Mouse (Mus musculus): ENCODE data around the gene Snapc3. TPM values are rescaled to one million over a fixed set of nuclear protein-coding genes. Genes with fewer than 3 reads are reported as not detected.
"Not testable (repeated sequence)": the region's sequence is repeated elsewhere in the genome, so short reads cannot be mapped to it uniquely, and the experiment has no call there.

Gene Snapc3
- polyA plus RNA-seq, 1 experiment = 0.38 TPM

- Histone ChIP-seq H3K27me3 (ENCODE audit: control insufficient read depth) (no peaks in the 10 kb centered on the region), H3K36me3 (ENCODE audit: control insufficient read depth) (peaks cover 97% of the 10 kb centered on the region), H3K4me1 (ENCODE audit: control insufficient read depth) (no peaks in the 10 kb centered on the region), H3K4me3 (replicated peaks) (no peak overlapping the region), H3K9me3 (ENCODE audit: control insufficient read depth, low read length) (no peaks in the 10 kb centered on the region)
- TF ChIP-seq GATA1 (IDR thresholded peaks at IDR 0.05; ENCODE audit: low read length) (no peak), TAL1 (IDR thresholded peaks at IDR 0.05; ENCODE audit: low read length) (no peak)
Measured at GRCm38 (mm10) chr4:83467615-83468014, 50.1 kb downstream of the Snapc3 start.

- Histone ChIP-seq H3K4me1 (ENCODE audit: control insufficient read depth) (no peaks in the 10 kb centered on the region), H3K27me3 (ENCODE audit: control insufficient read depth) (no peaks in the 10 kb centered on the region), H3K9me3 (ENCODE audit: control insufficient read depth, low read length) (no peaks in the 10 kb centered on the region), H3K36me3 (ENCODE audit: control insufficient read depth) (peaks cover 97% of the 10 kb centered on the region), H3K4me3 (replicated peaks) (no peak overlapping the region)
- TF ChIP-seq TAL1 (IDR thresholded peaks at IDR 0.05; ENCODE audit: low read length) = no peak
- no peak for TF ChIP-seq GATA1 (IDR thresholded peaks at IDR 0.05; ENCODE audit: low read length)
Measured at GRCm38 (mm10) chr4:83468208-83468607, 50.7 kb downstream of the Snapc3 start.

GRCm38 (mm10) chr4:83485250-83485649, 67.7 kb downstream of the Snapc3 start:
- H3K9me3 ChIP-seq (ENCODE audit: control insufficient read depth, low read length) = no peaks in the 10 kb centered on the region
- peaks cover 25% of the 10 kb centered on the region for H3K4me1 ChIP-seq (ENCODE audit: control insufficient read depth)
- H3K36me3 ChIP-seq (ENCODE audit: control insufficient read depth) = peaks cover 44% of the 10 kb centered on the region
- TF ChIP-seq GATA1 (IDR thresholded peaks at IDR 0.05; ENCODE audit: low read length) = no peak
- no peak for TF ChIP-seq TAL1 (IDR thresholded peaks at IDR 0.05; ENCODE audit: low read length)
- H3K27me3 ChIP-seq (ENCODE audit: control insufficient read depth) = no peaks in the 10 kb centered on the region
- peak overlapping the region; percentile 91 for H3K4me3 ChIP-seq (replicated peaks)

GRCm38 (mm10) chr4:83485735-83486116, 68.2 kb downstream of the Snapc3 start:
- H3K27me3 ChIP-seq (ENCODE audit: control insufficient read depth) = no peaks in the 10 kb centered on the region
- no peaks in the 10 kb centered on the region for H3K9me3 ChIP-seq (ENCODE audit: control insufficient read depth, low read length)
- peaks cover 25% of the 10 kb centered on the region for H3K4me1 ChIP-seq (ENCODE audit: control insufficient read depth)
- peaks cover 39% of the 10 kb centered on the region for H3K36me3 ChIP-seq (ENCODE audit: control insufficient read depth)
- TF ChIP-seq TAL1 (IDR thresholded peaks at IDR 0.05; ENCODE audit: low read length) = no peak
- TF ChIP-seq GATA1 (IDR thresholded peaks at IDR 0.05; ENCODE audit: low read length) = no peak
- peak overlapping the region; percentile 91 for H3K4me3 ChIP-seq (replicated peaks)

DNA sequence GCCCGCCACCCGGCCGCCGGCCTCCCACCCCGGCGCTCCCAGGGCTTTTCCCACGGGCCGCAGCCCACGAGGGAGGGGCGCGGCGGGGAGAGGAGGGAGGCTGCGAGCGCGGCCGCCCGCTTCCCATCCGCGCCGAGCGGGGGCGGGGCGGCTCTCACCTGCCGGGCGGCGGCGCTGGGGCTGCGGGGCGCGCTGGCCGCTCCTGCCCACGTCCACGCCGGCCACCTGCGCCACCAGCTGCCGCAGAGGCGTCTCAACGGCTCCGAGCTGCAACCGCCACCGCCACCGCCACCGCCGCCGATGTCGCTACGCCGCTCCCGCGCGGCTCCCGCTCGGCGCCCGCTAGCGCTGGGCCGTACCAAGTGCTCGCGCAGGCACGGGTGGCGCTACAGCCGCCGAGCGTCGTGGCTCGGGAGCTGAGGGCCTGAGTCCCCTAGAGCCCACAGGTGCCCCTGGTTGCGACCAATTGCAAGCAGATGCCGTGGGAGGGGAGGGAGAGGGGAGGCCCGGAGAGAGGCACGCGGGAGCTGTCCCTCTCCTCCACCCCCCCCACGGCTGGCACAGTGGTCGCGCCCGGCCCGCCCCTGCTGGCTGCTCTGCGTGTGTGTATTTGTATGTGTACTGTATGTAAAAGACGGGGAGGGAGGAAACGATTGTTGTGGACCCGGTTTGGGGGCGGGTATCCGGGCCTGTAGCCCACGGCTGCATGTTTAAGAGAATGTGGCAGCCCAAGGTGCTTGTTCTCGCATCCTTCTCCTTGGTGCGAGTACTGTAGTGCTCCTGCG, 68.8 kb downstream of the Snapc3 start, which contains the start of gene Psip1:
TSS of gene Psip1 (minus strand) at position 343 of the 785 bp plus-strand sequence.
- no peak for TF ChIP-seq TAL1 (IDR thresholded peaks at IDR 0.05; ENCODE audit: low read length)
- TF ChIP-seq GATA1 (IDR thresholded peaks at IDR 0.05; ENCODE audit: low read length) = no peak
- Histone ChIP-seq H3K4me1 (ENCODE audit: control insufficient read depth) (peaks cover 25% of the 10 kb centered on the region), H3K9me3 (ENCODE audit: control insufficient read depth, low read length) (no peaks in the 10 kb centered on the region), H3K27me3 (ENCODE audit: control insufficient read depth) (no peaks in the 10 kb centered on the region), H3K4me3 (replicated peaks) (peak within 1 kb of the TSS; percentile 91), H3K36me3 (ENCODE audit: control insufficient read depth) (peaks cover 33% of the 10 kb centered on the region)

- no peak overlapping the region for H3K4me3 ChIP-seq (replicated peaks)
- H3K36me3 ChIP-seq (ENCODE audit: control insufficient read depth) = peaks cover 6% of the 10 kb centered on the region
- H3K4me1 ChIP-seq (ENCODE audit: control insufficient read depth) = peaks cover 21% of the 10 kb centered on the region
- TF ChIP-seq TAL1 (IDR thresholded peaks at IDR 0.05; ENCODE audit: low read length) (no peak), GATA1 (IDR thresholded peaks at IDR 0.05; ENCODE audit: low read length) (no peak)
- H3K9me3 ChIP-seq (ENCODE audit: control insufficient read depth, low read length) = no peaks in the 10 kb centered on the region
- no peaks in the 10 kb centered on the region for H3K27me3 ChIP-seq (ENCODE audit: control insufficient read depth)
Measured at GRCm38 (mm10) chr4:83489121-83489520, 71.6 kb downstream of the Snapc3 start.

- Histone ChIP-seq H3K36me3 (ENCODE audit: control insufficient read depth) (no peaks in the 10 kb centered on the region), H3K27me3 (ENCODE audit: control insufficient read depth) (no peaks in the 10 kb centered on the region), H3K4me3 (replicated peaks) (no peak overlapping the region), H3K4me1 (ENCODE audit: control insufficient read depth) (no peaks in the 10 kb centered on the region), H3K9me3 (ENCODE audit: control insufficient read depth, low read length) (no peaks in the 10 kb centered on the region)
- TF ChIP-seq GATA1 (IDR thresholded peaks at IDR 0.05; ENCODE audit: low read length) (no peak), TAL1 (IDR thresholded peaks at IDR 0.05; ENCODE audit: low read length) (no peak)
Measured at GRCm38 (mm10) chr4:83493112-83493511, 75.6 kb downstream of the Snapc3 start.

DNA sequence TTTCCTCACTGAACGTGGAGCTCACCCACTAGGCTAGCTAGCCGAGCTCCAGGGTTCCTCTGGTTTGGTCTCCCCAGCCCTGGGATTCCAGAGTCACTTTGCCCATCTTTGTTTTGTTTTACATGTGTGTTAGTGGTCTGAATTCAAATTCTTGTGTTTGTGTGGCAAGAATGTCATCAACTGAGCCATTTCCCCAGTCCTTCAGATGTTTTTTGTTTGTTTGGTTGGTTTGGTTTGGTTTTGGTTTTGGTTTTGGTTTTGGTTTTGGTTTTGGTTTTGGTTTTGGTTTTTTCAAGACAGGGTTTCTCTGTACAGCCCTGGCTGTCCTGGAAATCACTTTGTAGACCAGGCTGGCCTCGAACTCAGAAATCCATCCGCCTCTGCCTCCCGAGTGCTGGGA, 79.5 kb downstream of the Snapc3 start:
- H3K4me1 ChIP-seq (ENCODE audit: control insufficient read depth) = not testable (repeated sequence)

GRCm38 (mm10) chr4:83500154-83501036, 82.9 kb downstream of the Snapc3 start:
- TF ChIP-seq GATA1 (IDR thresholded peaks at IDR 0.05; ENCODE audit: low read length) (no peak), TAL1 (IDR thresholded peaks at IDR 0.05; ENCODE audit: low read length) (no peak)
- H3K27me3 ChIP-seq (ENCODE audit: control insufficient read depth) = peaks cover 8% of the 10 kb centered on the region

More for the DNA sequence above, 79.5 kb downstream of the Snapc3 start:
- H3K9me3 ChIP-seq (ENCODE audit: control insufficient read depth, low read length); H3K27me3 ChIP-seq (ENCODE audit: control insufficient read depth); H3K4me3 ChIP-seq (replicated peaks); H3K36me3 ChIP-seq (ENCODE audit: control insufficient read depth): not testable (repeated sequence)

More at GRCm38 (mm10) chr4:83500154-83501036, 82.9 kb downstream of the Snapc3 start:
- no peaks in the 10 kb centered on the region; the same call in 1 of the 2 replicates for H3K4me1 ChIP-seq (ENCODE audit: control insufficient read depth)
- H3K4me3 ChIP-seq (replicated peaks) = no peak overlapping the region
- no peaks in the 10 kb centered on the region for H3K36me3 ChIP-seq (ENCODE audit: control insufficient read depth)
- H3K9me3 ChIP-seq (ENCODE audit: control insufficient read depth, low read length) = no peaks in the 10 kb centered on the region

Data from erythroblast, embryonic 14.5 days (primary cell).